9 mouse cellular contexts compared by ENCODE assay signal in the genomic region with DNA sequence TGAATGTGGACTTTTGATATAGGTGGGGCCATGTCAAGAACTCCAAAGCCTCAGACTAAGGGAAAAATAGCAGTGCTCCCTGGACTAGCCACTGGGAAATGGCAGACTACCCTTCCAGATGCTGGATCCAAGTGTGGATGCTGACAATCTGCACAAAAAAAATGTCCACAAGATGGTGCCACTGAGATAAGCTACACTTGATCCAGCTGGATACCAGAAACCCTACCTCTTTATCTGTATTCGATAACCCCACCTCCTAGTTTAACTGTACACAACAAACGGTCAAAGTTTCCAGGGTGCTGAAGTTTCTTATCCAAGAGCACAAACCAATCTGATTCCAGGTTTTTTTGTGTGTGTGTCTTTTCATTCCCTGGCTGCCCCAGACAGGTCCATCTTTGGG. TPM values are rescaled to one million over a fixed set of nuclear protein-coding genes. Genes with fewer than 3 reads are reported as not detected.
DNase-seq lines count a peak whose midpoint lies in the region; ATAC-seq and TF ChIP-seq lines count a peak whose summit lies in the region.
"Had no signal": no experiment of that assay in that cellular context is flagged by ENCODE, and none has a peak within 500 bp of the region (broad histone marks: within the 10 kb centered on the region; RNA-seq: fewer than 3 reads in every experiment).

No protein-coding gene starts in this region.

- H3K4me3 ChIP-seq in midbrain, postnatal 0 days (ENCODE audit: low read depth, low read length), result no peak overlapping the region
- no peak overlapping the region for H3K4me3 ChIP-seq in midbrain, embryonic 10.5 days
- no peak overlapping the region for H3K4me3 ChIP-seq in embryonic facial prominence, embryonic 11.5 days (ENCODE audit: low read depth, low read length)
- H3K4me3 ChIP-seq: heart, embryonic 15.5 days had no signal

- no peak overlapping the region for H3K4me2 ChIP-seq in midbrain, postnatal 0 days (ENCODE audit: low read depth, low read length, poor library complexity, severe bottlenecking)
- H3K4me2 ChIP-seq in embryonic facial prominence, embryonic 11.5 days (ENCODE audit: low read depth, low read length), result no peak overlapping the region
- H3K4me2 ChIP-seq: heart, embryonic 15.5 days had no signal

- peak; percentile 68 for TF ChIP-seq CTCF in midbrain, postnatal 0 days (IDR thresholded peaks at IDR 0.05)

- H3K9ac ChIP-seq in midbrain, postnatal 0 days (replicated peaks; ENCODE audit: low read length, poor library complexity, severe bottlenecking), result no peak overlapping the region
- H3K9ac ChIP-seq in embryonic facial prominence, embryonic 11.5 days (replicated peaks; ENCODE audit: low read length), result no peak overlapping the region
- H3K9ac ChIP-seq: heart, embryonic 15.5 days had no signal

- 72% methylated on average over 2 of the region's 2 CpGs for WGBS in midbrain, postnatal 0 days
- 87% methylated on average over 2 of the region's 2 CpGs for WGBS in midbrain, embryonic 10.5 days
- 78% methylated on average over 2 of the region's 2 CpGs for WGBS in embryonic facial prominence, embryonic 11.5 days

- H3K27ac ChIP-seq in midbrain, postnatal 0 days (ENCODE audit: low read depth, low read length), result no peak overlapping the region
- H3K27ac ChIP-seq in midbrain, embryonic 10.5 days (replicated peaks), result no peak overlapping the region
- no peak overlapping the region for H3K27ac ChIP-seq in embryonic facial prominence, embryonic 11.5 days (replicated peaks; ENCODE audit: low read depth, low read length)
- H3K27ac ChIP-seq: heart, embryonic 15.5 days had no signal

- no peaks in the 10 kb centered on the region for H3K27me3 ChIP-seq in midbrain, postnatal 0 days (ENCODE audit: insufficient read depth, low read length)
- H3K27me3 ChIP-seq in midbrain, embryonic 10.5 days (ENCODE audit: low read depth, poor library complexity, severe bottlenecking), result no peaks in the 10 kb centered on the region
- H3K27me3 ChIP-seq in embryonic facial prominence, embryonic 11.5 days (ENCODE audit: control insufficient read depth, insufficient read depth, low read length), result no peaks in the 10 kb centered on the region
- no peaks in the 10 kb centered on the region for H3K27me3 ChIP-seq in splenic B cell, adult 2 months (ENCODE audit: control insufficient read depth, insufficient read depth, low read length, poor library complexity, severe bottlenecking)
- H3K27me3 ChIP-seq: heart, embryonic 15.5 days had no signal

- no peaks in the 10 kb centered on the region for H3K4me1 ChIP-seq in midbrain, postnatal 0 days (ENCODE audit: insufficient read depth, low read length)
- no peaks in the 10 kb centered on the region for H3K4me1 ChIP-seq in midbrain, embryonic 10.5 days
- no peaks in the 10 kb centered on the region for H3K4me1 ChIP-seq in embryonic facial prominence, embryonic 11.5 days (ENCODE audit: control insufficient read depth, insufficient read depth, low read length)
- H3K4me1 ChIP-seq: heart, embryonic 15.5 days had no signal

- no peaks in the 10 kb centered on the region for H3K9me3 ChIP-seq in midbrain, postnatal 0 days (ENCODE audit: low read length)
- H3K9me3 ChIP-seq in midbrain, embryonic 10.5 days (replicated peaks), result no peaks in the 10 kb centered on the region
- H3K9me3 ChIP-seq in embryonic facial prominence, embryonic 11.5 days (replicated peaks; ENCODE audit: control insufficient read depth, low read length), result no peaks in the 10 kb centered on the region
- H3K9me3 ChIP-seq: heart, embryonic 15.5 days had no signal

- ATAC-seq in midbrain, postnatal 0 days (ENCODE audit: low FRiP score), result no peak
- ATAC-seq in embryonic facial prominence, embryonic 11.5 days (replicated peaks; ENCODE audit: insufficient number of reproducible peaks, low FRiP score, low TSS enrichment, low read depth), result no peak
- ATAC-seq in monocyte, adult 5-6 weeks (replicated peaks; ENCODE audit: insufficient number of reproducible peaks, low FRiP score, low TSS enrichment, poor library complexity, severe bottlenecking), result no peak

- H3K36me3 ChIP-seq in midbrain, postnatal 0 days (ENCODE audit: insufficient read depth, low read length), result peaks cover 15% of the 10 kb centered on the region; the same call in 1 of the 2 replicates
- peaks cover 25% of the 10 kb centered on the region for H3K36me3 ChIP-seq in midbrain, embryonic 10.5 days
- no peaks in the 10 kb centered on the region for H3K36me3 ChIP-seq in embryonic facial prominence, embryonic 11.5 days (replicated peaks; ENCODE audit: control insufficient read depth, insufficient read depth, low read depth, low read length)
- H3K36me3 ChIP-seq in splenic B cell, adult 2 months (ENCODE audit: control insufficient read depth, insufficient read depth, low read length, poor library complexity, severe bottlenecking), result no peaks in the 10 kb centered on the region

- peak; percentile 6 for DNase-seq in gastrocnemius, postnatal 10 days
- no peak for DNase-seq in gastrocnemius, postnatal 4 days (ENCODE audit: low spot score in 2 of 2)
- DNase-seq in midbrain, postnatal 0 days (ENCODE audit: low spot score), result peak; percentile 28
- no peak for DNase-seq in midbrain, embryonic 10.5 days (ENCODE audit: low spot score)
- peak; percentile 61 for DNase-seq in embryonic facial prominence, embryonic 11.5 days (ENCODE audit: low spot score)
- peak; percentile 39 for DNase-seq in splenic B cell, adult 2 months (ENCODE audit: low read depth, low spot score)
- no peak for DNase-seq in frontal cortex, postnatal 10 days (ENCODE audit: low spot score in 2 of 2)

RNA-seq across cellular contexts. Expression of gene Cc2d1b, which starts 44.7 kb away (rescaled TPM):
- total RNA-seq in gastrocnemius, postnatal 10 days (2021), result 10 to 100 TPM; 20.0 to 24.8 TPM
- 10 to 100 TPM; 30.0 to 33.1 TPM for total RNA-seq in gastrocnemius, postnatal 4 days (2021)
- total RNA-seq in midbrain, postnatal 0 days (2014; rRNA removed), result 36.1 and 45.5 TPM in 2 replicates
- 19.9 and 20.2 TPM in 2 replicates for polyA plus RNA-seq in midbrain, postnatal 0 days (2015; fragmentation: Nextera tagmentation; extraction: Ambion mirVana)
- 20.9 and 21.3 TPM in 2 replicates for polyA plus RNA-seq in midbrain, embryonic 10.5 days (2016; fragmentation: Nextera tagmentation; extraction: Ambion mirVana)
- 22.1 and 28.4 TPM in 2 replicates for polyA plus RNA-seq in embryonic facial prominence, embryonic 11.5 days (2014; fragmentation: Nextera tagmentation; extraction: Ambion mirVana)
- 43.3 to 74.2 TPM (median 57.5 TPM) in 3 replicates for total RNA-seq in monocyte, adult 5-6 weeks (2017)

RNA-seq across cellular contexts. Expression of gene 3110021N24Rik, which starts 55.0 kb away (rescaled TPM):
- total RNA-seq in gastrocnemius, postnatal 10 days (2021), result 1 to 10 TPM in 1 of 2 experiments, under 1 TPM in 1; 0.42 to 1.2 TPM
- under 1 TPM; 0.73 to 0.93 TPM for total RNA-seq in gastrocnemius, postnatal 4 days (2021)
- 0.16 and 0.38 TPM in 2 replicates for total RNA-seq in midbrain, postnatal 0 days (2014; rRNA removed)
- 1.1 and 2.5 TPM in 2 replicates for polyA plus RNA-seq in midbrain, postnatal 0 days (2015; fragmentation: Nextera tagmentation; extraction: Ambion mirVana)
- 1.1 and 1.4 TPM in 2 replicates for polyA plus RNA-seq in midbrain, embryonic 10.5 days (2016; fragmentation: Nextera tagmentation; extraction: Ambion mirVana)
- 0.80 and 1.2 TPM in 2 replicates for polyA plus RNA-seq in embryonic facial prominence, embryonic 11.5 days (2014; fragmentation: Nextera tagmentation; extraction: Ambion mirVana)
- total RNA-seq in monocyte, adult 5-6 weeks (2017), result 2.7 to 4.1 TPM (median 2.8 TPM) in 3 replicates

Comparison
In these comparisons a context has a peak if more than half of its experiments do, and no peak if none do; other contexts are left out.
1. DNase-seq: peak in gastrocnemius, postnatal 10 days (single experiment), midbrain, postnatal 0 days (single experiment), embryonic facial prominence, embryonic 11.5 days (single experiment) and splenic B cell, adult 2 months (single experiment); none in gastrocnemius, postnatal 4 days (0 of 2), midbrain, embryonic 10.5 days (single experiment) and frontal cortex, postnatal 10 days (0 of 2).